Mouse (Mus musculus) erythroblast, embryonic 14.5 days (primary cell): ENCODE measurements around the gene Usp37.

Source experiments
- GATA1 ChIP-seq: IDR thresholded peaks from 2 replicates; pipeline ENCODE4 v1.6.1; 2012; ENCODE audit warnings: low read length, inconsistent platforms, mixed read lengths
- TAL1 ChIP-seq: IDR thresholded peaks from 3 replicates; pipeline ENCODE4 v1.6.1; 2012; ENCODE audit warnings: low read length, inconsistent platforms, mixed read lengths

DNA sequence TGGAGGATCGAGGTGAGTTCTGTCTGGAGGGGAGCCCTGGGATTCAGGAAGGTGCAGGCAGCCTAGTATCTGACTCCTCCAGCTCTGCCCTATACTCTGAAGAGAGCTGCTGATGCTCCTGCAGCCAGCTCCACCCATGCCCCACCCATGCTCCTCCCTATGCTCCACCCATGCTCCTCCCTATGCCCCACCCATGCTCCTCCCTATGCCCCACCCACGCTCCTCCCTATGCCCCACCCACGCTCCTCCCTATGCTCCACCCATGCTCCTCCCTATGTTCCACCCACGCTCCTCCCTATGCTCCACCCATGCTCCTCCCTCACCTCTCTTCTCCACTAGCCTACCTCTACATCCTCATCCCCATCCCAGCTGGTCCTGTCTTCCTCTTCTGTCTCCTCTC, 128.9 kb downstream of the Usp37 start:
- no peak for TF ChIP-seq TAL1
- TF ChIP-seq GATA1 = no peak
